Mouse (Mus musculus) kidney, postnatal 0 days (tissue): ENCODE measurements at regions not wholly inside any gene's neighbourhood (a gene's known extent, or its start where the extent isn't known, plus 50 kb on each side); places are given as distances from the start of the nearest gene placed in this dataset.

Source experiments
- ATAC-seq: fragments of 200-750 bp; cut with Nextera tagmentation; replicated peaks from 2 replicates; pipeline ENCODE4 v1.8.0; 2017; ENCODE audit warnings: low read depth, moderate number of reproducible peaks, moderate TSS enrichment, moderate library complexity; ENCODE audit not compliant: low FRiP score
- DNase-seq: peaks from one replicate; pipeline ENCODE4 v3.0.0-alpha.2; 2016; ENCODE audit warnings: low spot score
- H3K27ac ChIP-seq: fragments of 300-500 bp; sonication (generic); 2 replicates; pipeline ENCODE4 v1.5.1; 2014; ENCODE audit warnings: mild to moderate bottlenecking
- H3K27me3 ChIP-seq: fragments of 300-500 bp; sonication (generic); 2 replicates; pipeline ENCODE4 v1.6.1; 2014; ENCODE audit warnings: low read length, mixed read lengths; ENCODE audit not compliant: insufficient read depth
- H3K36me3 ChIP-seq: fragments of 300-500 bp; sonication (generic); 2 replicates; pipeline ENCODE4 v1.6.1; 2014; ENCODE audit warnings: low read length, mixed read lengths; ENCODE audit not compliant: insufficient read depth
- H3K4me1 ChIP-seq: fragments of 300-500 bp; sonication (generic); replicated peaks from 2 replicates; pipeline ENCODE4 v1.6.1; 2014; ENCODE audit warnings: antibody characterized with exemption, low read length, mixed read lengths; ENCODE audit not compliant: insufficient read depth
- H3K4me2 ChIP-seq: fragments of 300-500 bp; sonication (generic); 2 replicates; pipeline ENCODE4 v1.6.1; 2014; ENCODE audit warnings: mild to moderate bottlenecking, low read length, moderate library complexity, mixed read lengths
- H3K4me3 ChIP-seq: fragments of 300-500 bp; sonication (generic); replicated peaks from 2 replicates; pipeline ENCODE4 v1.5.1; 2014; ENCODE audit warnings: low read depth, low read length
- H3K9ac ChIP-seq: fragments of 300-500 bp; sonication (generic); 2 replicates; pipeline ENCODE4 v1.6.1; 2014; ENCODE audit warnings: low read depth, low read length
- H3K9me3 ChIP-seq: fragments of 300-500 bp; sonication (generic); replicated peaks from 2 replicates; pipeline ENCODE4 v1.6.1; 2016; ENCODE audit warnings: low read length, inconsistent platforms, mixed read lengths
- CTCF ChIP-seq: IDR thresholded peaks from 2 replicates; pipeline ENCODE4 v1.5.1; 2016; ENCODE audit warnings: antibody characterized with exemption, low read depth, mild to moderate bottlenecking, moderate library complexity
- WGBS: fragments of 180-500 bp; shearing (Covaris S2); extraction: QIAGEN DNeasy Blood & Tissue Kit; methylation state at CpG from one replicate; pipeline ENCODE4 v1.1.7; 2014; 5-methylcytosine and 5-hydroxymethylcytosine counted together

DNA sequence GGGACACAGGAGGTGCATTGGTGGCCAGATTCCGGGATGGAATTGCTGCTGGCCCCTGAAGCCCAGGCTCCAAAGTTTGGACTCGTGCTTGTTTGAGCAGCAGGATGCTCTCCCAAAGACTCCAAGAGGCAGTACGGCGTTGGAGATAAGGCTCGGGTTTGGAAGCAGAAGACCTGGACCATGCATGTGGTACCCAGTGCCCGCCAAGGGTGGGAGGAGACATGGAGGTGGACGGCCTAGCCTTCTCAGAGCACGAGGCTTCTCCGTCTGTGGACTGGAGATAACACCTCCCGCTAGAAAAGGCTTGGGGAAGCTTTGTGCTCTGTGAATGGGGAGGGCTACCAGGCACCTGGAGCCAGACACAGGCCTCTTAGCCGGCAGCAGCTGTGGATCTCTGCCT lies 271.7 kb downstream of the Rps6kc1 start:
- 88% methylated on average over 11 of the region's 11 CpGs for WGBS
- no peak for TF ChIP-seq CTCF
- no peaks in the 10 kb centered on the region for H3K27me3 ChIP-seq
- H3K9ac ChIP-seq, result no peak overlapping the region
- no peaks in the 10 kb centered on the region for H3K36me3 ChIP-seq
- ATAC-seq, result no peak
- H3K27ac ChIP-seq, result no peak overlapping the region
- no peak for DNase-seq
- no peaks in the 10 kb centered on the region for H3K9me3 ChIP-seq
- H3K4me3 ChIP-seq, result no peak overlapping the region
- H3K4me2 ChIP-seq, result no peak overlapping the region
- H3K4me1 ChIP-seq, result no peaks in the 10 kb centered on the region

DNA sequence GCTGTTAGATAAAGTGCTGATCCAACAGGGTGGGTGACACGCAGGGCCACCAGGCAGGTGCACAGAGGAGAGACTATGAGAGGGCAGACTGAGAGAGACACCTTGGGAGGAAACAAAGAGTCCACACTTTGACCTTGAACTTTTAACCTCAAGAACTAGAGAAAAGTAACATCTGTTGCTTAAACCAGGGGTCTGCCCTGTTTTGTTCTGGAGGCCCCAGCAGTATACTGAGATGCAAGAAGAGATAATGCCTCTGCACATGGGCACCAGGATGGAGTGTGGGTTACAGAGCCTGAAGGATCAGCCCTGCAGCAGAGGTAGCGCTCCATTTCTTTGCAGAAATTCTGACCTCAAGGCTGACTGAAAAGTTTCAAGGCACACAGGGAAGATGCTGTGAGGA lies 276.6 kb downstream of the Rps6kc1 start:
- Histone ChIP-seq H3K4me1 (no peaks in the 10 kb centered on the region), H3K9ac (no peak overlapping the region), H3K27ac (no peak overlapping the region), H3K27me3 (no peaks in the 10 kb centered on the region), H3K4me2 (no peak overlapping the region), H3K9me3 (no peaks in the 10 kb centered on the region), H3K36me3 (no peaks in the 10 kb centered on the region), H3K4me3 (no peak overlapping the region)
- DNase-seq, result no peak
- no peak for TF ChIP-seq CTCF
- 62% methylated on average over 2 of the region's 2 CpGs for WGBS
- no peak for ATAC-seq

DNA sequence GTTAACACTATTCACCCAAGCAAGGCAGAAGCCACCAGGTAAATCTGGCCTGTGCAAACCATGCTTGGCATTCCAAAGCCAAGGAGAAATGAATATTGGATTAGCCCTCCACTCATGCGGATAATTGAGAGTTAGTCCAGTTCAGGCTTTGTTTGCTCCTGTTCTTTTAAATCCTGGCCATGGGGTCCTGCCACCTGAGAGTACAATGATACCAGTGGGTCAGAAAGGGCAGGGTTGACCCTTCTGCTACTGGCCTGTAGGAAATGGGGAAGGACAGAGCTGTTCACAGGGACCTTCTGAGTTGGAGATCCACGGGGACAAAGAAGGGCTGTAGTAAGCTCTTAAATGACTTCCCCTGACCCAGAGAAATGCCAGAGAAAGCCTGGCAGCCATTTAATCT lies 279.9 kb downstream of the Rps6kc1 start:
- DNase-seq (no peak), ATAC-seq (no peak)
- H3K4me1 ChIP-seq, result no peaks in the 10 kb centered on the region
- H3K9ac ChIP-seq, result no peak overlapping the region
- H3K9me3 ChIP-seq, result no peaks in the 10 kb centered on the region
- 52% methylated on average over 2 of the region's 2 CpGs for WGBS
- H3K27me3 ChIP-seq, result no peaks in the 10 kb centered on the region
- H3K4me2 ChIP-seq, result no peak overlapping the region
- no peak overlapping the region for H3K4me3 ChIP-seq
- TF ChIP-seq CTCF, result no peak
- H3K36me3 ChIP-seq, result no peaks in the 10 kb centered on the region
- H3K27ac ChIP-seq, result no peak overlapping the region

GRCm38 (mm10) chr1:190630193-190630592 lies 281.4 kb downstream of the Rps6kc1 start:
- Histone ChIP-seq H3K4me1 (no peaks in the 10 kb centered on the region), H3K9ac (no peak overlapping the region), H3K36me3 (no peaks in the 10 kb centered on the region), H3K27ac (no peak overlapping the region), H3K4me3 (no peak overlapping the region), H3K27me3 (no peaks in the 10 kb centered on the region), H3K9me3 (no peaks in the 10 kb centered on the region), H3K4me2 (no peak overlapping the region)
- 91% methylated on average over 5 of the region's 5 CpGs for WGBS
- ATAC-seq (no peak), DNase-seq (no peak)
- no peak for TF ChIP-seq CTCF

GRCm38 (mm10) chr1:190623916-190624315 lies 287.7 kb downstream of the Rps6kc1 start:
- Histone ChIP-seq H3K4me2 (no peak overlapping the region), H3K4me1 (no peaks in the 10 kb centered on the region), H3K27me3 (no peaks in the 10 kb centered on the region), H3K4me3 (no peak overlapping the region), H3K27ac (no peak overlapping the region), H3K9ac (no peak overlapping the region), H3K36me3 (no peaks in the 10 kb centered on the region), H3K9me3 (no peaks in the 10 kb centered on the region)
- 68% methylated on average over 8 of the region's 8 CpGs for WGBS
- TF ChIP-seq CTCF, result no peak
- DNase-seq (no peak), ATAC-seq (no peak)

DNA sequence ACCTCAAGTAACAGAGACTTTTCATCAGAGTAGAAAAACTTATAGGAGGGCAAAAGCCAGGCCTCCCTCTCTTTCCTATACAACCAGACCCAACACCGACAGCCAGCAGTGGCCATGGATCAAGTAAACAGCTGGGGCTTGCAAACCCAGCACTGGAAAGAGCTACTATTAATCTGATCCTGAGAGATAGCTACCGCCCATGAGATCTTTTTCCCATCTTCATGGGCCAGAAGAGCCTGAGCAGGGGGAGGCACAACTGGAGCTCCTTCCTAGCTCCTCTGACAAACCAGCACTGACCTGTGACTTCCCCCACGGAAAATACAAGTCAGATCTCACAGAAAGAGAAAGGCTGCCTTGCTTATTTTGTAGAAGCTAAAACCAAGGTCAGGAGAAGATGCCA lies 311.1 kb downstream of the Rps6kc1 start:
- WGBS, result 36% methylated on average over 3 of the region's 3 CpGs
- Histone ChIP-seq H3K4me2 (no peak overlapping the region), H3K27me3 (no peaks in the 10 kb centered on the region), H3K9me3 (no peaks in the 10 kb centered on the region), H3K4me1 (no peaks in the 10 kb centered on the region), H3K36me3 (no peaks in the 10 kb centered on the region), H3K9ac (no peak overlapping the region), H3K4me3 (no peak overlapping the region), H3K27ac (no peak overlapping the region)
- ATAC-seq (no peak), DNase-seq (peak; percentile 60)
- TF ChIP-seq CTCF, result no peak

DNA sequence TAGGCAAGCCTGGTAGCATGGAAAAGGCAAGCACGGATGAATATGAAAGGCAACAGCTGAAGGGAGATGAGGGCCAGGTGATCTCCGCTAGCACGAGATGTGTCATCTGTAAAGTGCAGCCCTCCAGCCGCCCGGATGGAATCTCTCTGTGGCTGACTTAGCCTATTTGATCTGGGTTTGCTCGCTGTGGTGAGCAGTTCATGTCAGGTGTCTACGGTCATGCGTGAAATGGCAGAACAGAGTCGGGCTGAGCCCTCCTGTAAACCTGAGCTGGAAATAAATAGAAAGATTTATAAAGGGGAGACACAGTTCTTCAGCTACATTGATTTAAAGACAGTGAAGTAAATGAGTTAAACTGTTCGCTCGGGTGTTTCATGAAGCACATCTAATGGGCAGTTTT lies 311.9 kb downstream of the Rps6kc1 start:
- 41% methylated on average over 11 of the region's 11 CpGs for WGBS
- ATAC-seq, result no peak
- no peak overlapping the region for H3K4me2 ChIP-seq

More for the DNA sequence above, 311.9 kb downstream of the Rps6kc1 start:
- no peaks in the 10 kb centered on the region for H3K27me3 ChIP-seq
- peak; percentile 70 for DNase-seq
- H3K36me3 ChIP-seq, result no peaks in the 10 kb centered on the region
- H3K27ac ChIP-seq, result no peak overlapping the region
- no peaks in the 10 kb centered on the region for H3K9me3 ChIP-seq
- H3K9ac ChIP-seq, result no peak overlapping the region
- TF ChIP-seq CTCF, result no peak
- no peaks in the 10 kb centered on the region for H3K4me1 ChIP-seq
- no peak overlapping the region for H3K4me3 ChIP-seq
